Mouse (Mus musculus) neural tube, embryonic 14.5 days (tissue): Measurements from ENCODE around the gene Ndufa8. TPM values are rescaled to one million over a fixed set of nuclear protein-coding genes. Genes with fewer than 3 reads are reported as not detected.
A peak's percentile ranks its signal among the peaks of the same experiment; 100 is the strongest.

Source experiments
- ATAC-seq: fragments of 200-750 bp; cut with Nextera tagmentation; 2 replicates; pipeline ENCODE4 v1.8.0; 2017; ENCODE audit warnings: low read depth, mild to moderate bottlenecking, moderate TSS enrichment, moderate library complexity
- H3K27ac ChIP-seq: fragments of 300-500 bp; sonication (generic); 2 replicates; pipeline ENCODE4 v1.5.1; 2014; ENCODE audit warnings: low read depth, mild to moderate bottlenecking, control low read depth, low read length, moderate library complexity, mixed read lengths
- H3K27me3 ChIP-seq: fragments of 300-500 bp; sonication (generic); 2 replicates; pipeline ENCODE4 v1.6.1; 2014; ENCODE audit warnings: low read length; ENCODE audit not compliant: control insufficient read depth, insufficient read depth
- H3K36me3 ChIP-seq: fragments of 300-500 bp; sonication (generic); 2 replicates; pipeline ENCODE4 v1.6.1; 2014; ENCODE audit warnings: low read length, mixed read lengths; ENCODE audit not compliant: control insufficient read depth, insufficient read depth
- H3K4me1 ChIP-seq: fragments of 300-500 bp; sonication (generic); 2 replicates; pipeline ENCODE4 v1.6.1; 2014; ENCODE audit warnings: low read length; ENCODE audit not compliant: control insufficient read depth, insufficient read depth
- H3K4me2 ChIP-seq: fragments of 300-500 bp; sonication (generic); 2 replicates; pipeline ENCODE4 v1.6.1; 2014; ENCODE audit warnings: mild to moderate bottlenecking, low read depth, low read length, control low read depth
- H3K4me3 ChIP-seq: fragments of 300-500 bp; sonication (generic); 2 replicates; pipeline ENCODE4 v1.5.1; 2014; ENCODE audit warnings: low read depth, low read length, control low read depth, mixed read lengths
- H3K9ac ChIP-seq: fragments of 300-500 bp; sonication (generic); replicated peaks from 2 replicates; pipeline ENCODE4 v1.6.1; 2014; ENCODE audit warnings: low read depth, mild to moderate bottlenecking, control low read depth, low read length, mixed read lengths
- H3K9me3 ChIP-seq: fragments of 300-500 bp; sonication (generic); 2 replicates; pipeline ENCODE4 v1.6.1; 2016; ENCODE audit warnings: low read length; ENCODE audit not compliant: control insufficient read depth
- WGBS: fragments of 180-500 bp; shearing (Covaris S2); extraction: QIAGEN DNeasy Blood & Tissue Kit; methylation state at CpG from one replicate; pipeline ENCODE4 v1.1.7; 2014; 5-methylcytosine and 5-hydroxymethylcytosine counted together
- polyA plus RNA-seq: library from polyadenylated mRNA; unstranded; fragments of >200 nt; fragmentation: Nextera tagmentation; extraction: Ambion mirVana; gene quantifications from 2 replicates; pipeline ENCODE4 v1.2.1, GENCODE M21; 2014

Ndufa8 gene
- 302 and 344 TPM in 2 replicates for polyA plus RNA-seq

DNA sequence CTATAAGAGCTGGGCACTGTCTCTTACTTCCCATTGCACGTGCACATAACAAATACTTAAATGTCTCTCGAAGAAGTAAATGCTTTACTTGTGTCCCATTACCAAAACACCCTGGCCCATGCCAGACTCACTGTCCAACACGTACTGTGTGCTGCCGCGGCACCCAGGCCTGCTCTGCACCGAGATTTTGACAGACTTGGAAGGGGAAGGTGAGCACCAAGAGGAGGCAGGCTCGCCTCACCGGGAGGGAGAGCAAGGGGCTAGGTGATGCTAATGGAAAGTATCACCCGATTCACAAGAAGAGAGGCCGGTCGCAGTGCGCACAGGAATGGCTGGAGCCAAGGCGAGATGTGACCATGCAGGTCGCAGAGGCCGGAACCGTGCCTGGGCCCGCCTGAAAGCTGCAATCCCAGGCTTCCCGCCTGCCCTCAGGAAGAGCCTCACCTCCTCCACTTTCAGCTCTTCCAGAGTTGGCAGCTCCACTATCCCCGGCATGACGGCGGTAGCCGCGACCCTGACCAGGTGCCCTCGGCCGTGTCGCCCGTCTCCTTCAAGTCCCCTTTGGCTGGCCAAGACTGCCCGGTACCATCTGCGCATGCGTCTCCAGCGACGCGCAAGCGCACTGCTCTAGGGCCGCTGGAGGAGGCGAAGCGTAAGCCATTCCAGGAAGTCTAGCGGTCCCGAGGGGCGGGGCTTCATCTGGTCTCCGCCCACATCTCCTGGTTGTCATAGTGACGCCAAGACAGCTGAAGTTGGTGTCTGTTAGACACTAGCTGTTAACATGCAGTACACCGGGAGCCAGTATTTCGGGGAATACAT lies at the start of gene Ndufa8, which contains the start of gene Morn5:
Gene Ndufa8 (minus strand): TSS at position 659 of the 819 bp plus-strand sequence.
Gene Morn5 (plus strand): TSS at position 711 of the 819 bp plus-strand sequence.
- Histone ChIP-seq H3K4me1 (peaks cover 10% of the 10 kb centered on the region), H3K27ac (0 out of 2 replicates have a peak within 1 kb of the TSS, but pooled peaks have one; percentile 40), H3K9me3 (no peaks in the 10 kb centered on the region), H3K9ac (peak within 1 kb of the TSS; percentile 88), H3K27me3 (no peaks in the 10 kb centered on the region), H3K36me3 (no peaks in the 10 kb centered on the region; the same call in 1 of the 2 replicates), H3K4me3 (peak within 1 kb of the TSS; percentile 75), H3K4me2 (peak within 1 kb of the TSS; percentile 69)
- ATAC-seq = peak; percentile 97
- WGBS = under 1% methylated on average over 44 of the region's 44 CpGs

DNA sequence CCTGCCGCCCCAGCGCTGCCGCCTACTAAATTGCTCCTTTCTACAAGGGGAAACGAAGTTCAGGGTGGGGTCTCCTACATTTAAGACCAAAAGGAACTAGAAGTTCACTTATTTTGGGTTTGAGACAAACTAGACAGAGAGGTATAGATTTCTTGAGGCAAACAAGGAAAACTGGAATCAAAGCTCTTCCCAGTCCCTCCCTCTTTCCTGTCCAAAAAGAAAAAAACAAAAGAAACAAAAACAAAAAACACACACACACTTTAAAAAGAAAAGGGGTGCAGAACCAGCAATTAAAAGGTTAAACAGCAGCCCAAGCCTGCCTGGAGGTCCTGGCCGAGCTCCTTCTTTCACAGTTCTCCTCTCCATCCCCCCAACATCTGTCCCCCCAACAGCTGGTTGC lies 48.8 kb upstream of the Ndufa8 start:
- no peak overlapping the region for H3K4me3 ChIP-seq
- H3K9me3 ChIP-seq = no peaks in the 10 kb centered on the region
- no peak overlapping the region for H3K27ac ChIP-seq
- no peaks in the 10 kb centered on the region for H3K36me3 ChIP-seq
- no peak for ATAC-seq
- H3K9ac ChIP-seq = no peak overlapping the region
- H3K4me1 ChIP-seq = 0 out of 2 replicates have a peak, but pooled peaks cover 5% of the 10 kb centered on the region
- H3K27me3 ChIP-seq = peaks cover 76% of the 10 kb centered on the region
- 7% methylated on average over 5 of the region's 5 CpGs for WGBS
- no peak overlapping the region for H3K4me2 ChIP-seq

DNA sequence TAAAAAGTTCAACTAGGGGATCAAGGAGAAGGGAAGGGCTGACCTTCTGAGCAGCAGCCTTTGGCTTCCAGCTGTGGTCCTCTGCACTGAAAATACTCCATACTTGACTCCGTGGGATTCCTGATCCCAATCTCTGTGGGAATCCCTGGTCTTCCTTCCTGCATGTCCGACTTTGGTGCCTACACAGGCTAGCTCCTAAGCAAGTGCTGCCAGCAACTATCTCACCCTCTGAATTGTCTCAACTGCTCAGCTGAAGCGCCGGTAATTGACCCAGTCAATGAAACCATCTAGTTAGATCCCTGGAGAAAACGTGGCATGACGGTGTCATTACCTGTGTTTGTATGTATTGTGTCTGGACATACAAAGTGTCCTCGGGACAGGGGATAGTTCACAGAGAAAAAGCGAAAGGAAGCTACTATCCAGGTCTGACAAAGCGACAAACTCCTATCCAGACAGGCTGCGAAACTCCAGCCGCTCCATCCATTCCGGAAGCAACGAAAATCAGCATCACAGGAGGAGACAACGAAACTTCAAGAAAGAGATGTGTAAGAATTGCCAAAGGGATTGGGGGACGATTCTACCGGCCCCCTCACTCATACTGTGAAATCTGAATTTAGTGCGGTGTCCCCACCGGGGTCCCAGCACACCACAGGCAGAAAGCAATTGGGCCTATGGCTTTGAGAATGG lies 48.1 kb upstream of the Ndufa8 start:
- Histone ChIP-seq H3K9ac (no peak overlapping the region), H3K4me2 (no peak overlapping the region), H3K36me3 (no peaks in the 10 kb centered on the region), H3K27ac (no peak overlapping the region), H3K4me1 (no peaks in the 10 kb centered on the region), H3K4me3 (no peak overlapping the region), H3K27me3 (peaks cover 73% of the 10 kb centered on the region), H3K9me3 (no peaks in the 10 kb centered on the region)
- ATAC-seq = no peak
- WGBS = 3% methylated on average over 18 of the region's 18 CpGs

DNA sequence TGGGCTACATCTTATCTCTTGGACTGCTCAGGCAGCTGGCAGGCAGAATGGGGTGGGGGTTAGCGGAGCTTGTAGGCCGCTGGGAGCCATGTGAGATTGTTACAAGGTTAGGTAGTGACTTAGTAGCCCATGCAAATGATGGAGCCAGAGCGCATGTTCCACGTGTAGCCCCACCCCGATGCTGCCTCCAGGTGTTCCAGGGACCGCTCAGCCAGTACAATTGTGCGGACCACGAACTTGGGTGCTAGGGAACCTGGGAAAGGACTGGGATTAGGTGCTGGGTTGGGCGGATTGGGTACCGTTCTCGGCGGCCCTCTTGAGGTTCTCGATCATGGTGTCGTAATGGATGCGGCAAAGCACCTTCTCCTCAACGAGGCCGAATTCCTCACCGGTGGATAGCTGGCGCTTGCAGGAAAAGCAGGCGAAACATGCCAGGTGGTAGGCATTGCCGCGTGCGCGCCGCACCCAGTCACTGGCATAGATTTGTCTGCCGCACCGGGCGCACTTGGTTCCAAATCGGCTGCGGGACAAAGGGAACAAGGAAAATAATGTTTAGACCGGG lies 44.8 kb upstream of the Ndufa8 start:
- no peak for ATAC-seq
- no peaks in the 10 kb centered on the region for H3K9me3 ChIP-seq
- no peak overlapping the region for H3K27ac ChIP-seq
- 3% methylated on average over 31 of the region's 31 CpGs for WGBS
- no peak overlapping the region for H3K4me2 ChIP-seq
- no peak overlapping the region for H3K9ac ChIP-seq
- peaks cover 77% of the 10 kb centered on the region for H3K27me3 ChIP-seq
- no peaks in the 10 kb centered on the region for H3K36me3 ChIP-seq
- H3K4me1 ChIP-seq = peaks cover 6% of the 10 kb centered on the region
- H3K4me3 ChIP-seq = no peak overlapping the region

DNA sequence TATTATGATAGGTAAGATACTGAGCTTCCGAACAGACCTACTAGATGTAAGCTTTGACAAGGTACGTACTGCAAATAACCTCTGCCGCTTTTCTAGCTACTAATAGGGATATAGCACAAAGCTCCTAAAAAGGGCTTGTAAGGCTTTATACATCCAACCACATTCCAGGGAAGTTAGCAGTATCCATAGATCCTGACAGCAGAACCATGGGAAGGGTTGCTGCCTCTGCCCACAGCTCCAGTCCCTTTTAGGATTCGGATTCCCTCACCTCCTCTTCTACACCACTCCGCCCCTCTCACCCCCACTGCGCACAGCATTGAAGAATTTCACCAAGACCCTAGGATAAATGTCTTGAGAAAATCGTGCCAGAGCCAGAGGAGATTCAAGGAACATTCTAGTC lies 44.1 kb upstream of the Ndufa8 start:
- Histone ChIP-seq H3K4me3 (no peak overlapping the region), H3K4me2 (no peak overlapping the region), H3K36me3 (no peaks in the 10 kb centered on the region), H3K9ac (no peak overlapping the region), H3K27ac (no peak overlapping the region), H3K9me3 (no peaks in the 10 kb centered on the region), H3K4me1 (peaks cover 6% of the 10 kb centered on the region), H3K27me3 (peaks cover 70% of the 10 kb centered on the region)
- 16% methylated on average over 7 of the region's 7 CpGs for WGBS
- no peak for ATAC-seq

DNA sequence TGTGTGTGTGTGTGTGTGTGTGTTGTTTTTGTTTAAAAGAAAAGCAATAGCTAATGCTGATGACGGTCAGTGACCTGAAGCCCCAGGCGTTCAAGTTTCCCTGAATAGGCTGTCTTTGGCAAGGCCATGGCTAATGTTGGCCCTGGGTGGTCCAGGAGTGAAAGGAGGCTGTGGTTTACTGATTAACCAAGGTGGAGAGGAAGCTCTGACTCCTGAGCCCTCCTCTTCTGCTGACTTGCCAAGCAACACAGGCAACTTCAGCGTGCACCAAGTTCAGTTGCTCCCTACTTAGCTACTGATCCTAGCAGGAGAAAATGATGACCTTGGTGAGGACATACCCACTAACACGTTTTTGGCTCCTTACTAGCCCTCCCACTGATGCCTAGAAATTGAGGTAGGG lies 43.5 kb upstream of the Ndufa8 start:
- H3K4me1 ChIP-seq = peaks cover 6% of the 10 kb centered on the region
- ATAC-seq = no peak
- no peaks in the 10 kb centered on the region for H3K9me3 ChIP-seq
- no peak overlapping the region for H3K27ac ChIP-seq
- peaks cover 65% of the 10 kb centered on the region for H3K27me3 ChIP-seq
- no peak overlapping the region for H3K4me3 ChIP-seq
- no peak overlapping the region for H3K9ac ChIP-seq
- 6% methylated on average over 4 of the region's 4 CpGs for WGBS
- no peaks in the 10 kb centered on the region for H3K36me3 ChIP-seq
- H3K4me2 ChIP-seq = no peak overlapping the region

DNA sequence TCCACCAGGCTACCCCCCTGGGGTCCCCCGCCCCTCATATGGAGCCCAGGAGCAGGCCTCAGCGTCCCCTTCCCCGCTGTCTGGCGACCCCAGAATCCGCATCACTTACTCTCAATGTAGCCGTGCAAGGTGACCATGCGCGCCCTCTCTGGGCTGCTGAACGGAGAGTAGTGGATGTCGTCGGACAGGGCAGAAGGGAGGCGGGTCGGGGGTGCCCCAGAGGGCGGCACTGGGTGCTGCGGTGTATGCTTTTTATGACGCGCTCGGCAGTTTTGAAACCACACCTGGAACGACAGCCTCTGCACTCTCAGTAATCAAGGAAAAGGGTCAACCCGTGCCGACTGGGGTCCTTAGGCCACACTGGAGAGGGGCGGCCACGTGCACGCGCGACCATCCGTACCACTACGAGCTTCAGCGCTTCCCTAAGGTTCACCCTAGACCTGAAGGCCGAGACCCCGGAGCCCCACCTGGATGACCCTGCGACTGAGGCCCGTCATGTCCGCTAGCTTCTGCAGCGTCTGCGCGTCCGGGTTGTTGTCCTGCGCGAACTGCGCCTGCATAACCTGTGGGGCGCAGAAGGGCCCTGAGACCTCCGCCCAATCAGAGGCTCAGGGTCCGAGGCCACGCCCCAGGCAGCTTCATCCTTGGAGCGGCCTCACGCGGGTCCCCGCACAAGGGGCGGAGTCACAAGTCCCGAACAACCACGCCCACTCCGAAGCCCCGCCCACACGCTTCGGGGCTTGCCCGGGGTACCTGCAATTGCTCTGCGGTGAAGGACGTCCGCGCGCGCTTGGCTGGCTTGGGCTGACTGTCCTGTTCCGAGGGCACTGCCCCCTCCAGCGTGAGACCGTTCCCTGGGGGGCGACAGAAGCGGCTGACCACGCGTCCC lies 41.9 kb upstream of the Ndufa8 start:
- no peaks in the 10 kb centered on the region for H3K9me3 ChIP-seq

DNA sequence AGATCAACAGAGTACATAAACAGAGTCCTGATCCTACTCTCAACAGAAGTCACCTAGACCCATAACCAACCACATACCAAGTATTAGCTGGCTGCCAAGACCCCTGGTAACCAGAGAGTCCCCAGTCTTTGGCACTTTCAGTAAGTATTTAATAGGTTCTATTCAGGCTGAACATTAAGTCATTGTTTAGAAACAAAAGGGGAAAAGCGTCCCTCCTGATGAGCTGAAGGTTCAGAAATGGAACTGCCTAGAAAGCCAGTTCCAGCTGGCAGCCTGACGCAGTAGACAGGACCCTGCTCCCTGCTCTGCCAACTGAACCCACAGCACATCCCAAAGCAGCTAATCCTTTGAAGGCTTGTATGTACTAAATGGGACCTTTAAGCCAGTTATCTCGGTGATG lies 40.0 kb upstream of the Ndufa8 start:
- Histone ChIP-seq H3K4me3 (no peak overlapping the region), H3K9me3 (no peaks in the 10 kb centered on the region), H3K27ac (no peak overlapping the region), H3K4me1 (peaks cover 6% of the 10 kb centered on the region), H3K27me3 (peaks cover 37% of the 10 kb centered on the region), H3K36me3 (no peaks in the 10 kb centered on the region), H3K4me2 (no peak overlapping the region), H3K9ac (no peak overlapping the region)
- WGBS = 32% methylated on average over 3 of the region's 3 CpGs
- ATAC-seq = no peak

More for the DNA sequence above, 41.9 kb upstream of the Ndufa8 start:
- peaks cover 54% of the 10 kb centered on the region for H3K27me3 ChIP-seq
- peak; percentile 72 for ATAC-seq
- H3K4me1 ChIP-seq = peaks cover 6% of the 10 kb centered on the region
- peak overlapping the region; percentile 29 for H3K4me3 ChIP-seq
- H3K36me3 ChIP-seq = no peaks in the 10 kb centered on the region
- H3K4me2 ChIP-seq = peak overlapping the region; percentile 50
- H3K27ac ChIP-seq = no peak overlapping the region
- WGBS = 1% methylated on average over 70 of the region's 70 CpGs
- H3K9ac ChIP-seq = no peak overlapping the region
